Mouse (Mus musculus) MEL (cell line): ENCODE data around the gene Igf1r. TPM values are rescaled to one million over a fixed set of nuclear protein-coding genes. Genes with fewer than 3 reads are reported as not detected.

Experiments
- DNase-seq: peaks from one replicate; pipeline ENCODE4 v3.0.0; 2011; ENCODE audit warnings: low read depth, low spot score
- H3K27ac ChIP-seq: 2 replicates; pipeline ENCODE4 v1.5.1; 2012; ENCODE audit warnings: low read depth, mild to moderate bottlenecking, control low read depth, low read length, moderate library complexity; ENCODE audit not compliant: control insufficient read depth
- H3K27me3 ChIP-seq, 2 experiments: fragments of 150-350 bp in 1 of 2; sonication (generic) in 1 of 2; 2 replicates each; pipeline ENCODE4 v1.6.1; 2012; ENCODE audit warnings: low read length in 2 of 2, mild to moderate bottlenecking in 2 of 2, improper control_type of control experiment in 1 of 2, moderate library complexity in 1 of 2; ENCODE audit not compliant: insufficient read depth in 2 of 2, control insufficient read depth in 1 of 2
- H3K36me3 ChIP-seq, 2 experiments: 2 replicates each; pipeline ENCODE4 v1.6.1; 2012 to 2014; ENCODE audit warnings: low read length in 2 of 2, improper control_type of control experiment in 1 of 2, inconsistent platforms in 1 of 2, mild to moderate bottlenecking in 1 of 2; ENCODE audit not compliant: insufficient read depth in 2 of 2, control insufficient read depth in 1 of 2
- H3K4me1 ChIP-seq, 2 experiments: fragments of 150-350 bp in 1 of 2; sonication (generic) in 1 of 2; 2 replicates each; pipeline ENCODE4 v1.6.1; 2012; ENCODE audit warnings: low read length in 2 of 2, improper control_type of control experiment in 1 of 2, mild to moderate bottlenecking in 1 of 2; ENCODE audit not compliant: insufficient read depth in 2 of 2, control insufficient read depth in 1 of 2
- H3K4me3 ChIP-seq, 2 experiments: fragments of 150-350 bp in 1 of 2; sonication (generic) in 1 of 2; 2 replicates each; pipeline ENCODE4 v1.5.1; 2012; ENCODE audit warnings: low read depth in 2 of 2, low read length in 2 of 2, mild to moderate bottlenecking in 2 of 2, moderate library complexity in 2 of 2, control low read depth in 1 of 2, improper control_type of control experiment in 1 of 2; ENCODE audit not compliant: control insufficient read depth in 1 of 2, insufficient read depth in 1 of 2
- H3K79me2 ChIP-seq: 2 replicates; pipeline ENCODE4 v1.6.1; 2012; ENCODE audit warnings: mild to moderate bottlenecking, low read length, moderate library complexity; ENCODE audit not compliant: control insufficient read depth, poor library complexity, insufficient read depth
- H3K9ac ChIP-seq: 2 replicates; pipeline ENCODE4 v1.6.1; 2012; ENCODE audit warnings: low read depth, mild to moderate bottlenecking, control low read depth, low read length, moderate library complexity; ENCODE audit not compliant: control insufficient read depth, poor library complexity, severe bottlenecking
- H3K9me3 ChIP-seq: fragments of 150-350 bp; sonication (generic); replicated peaks from 2 replicates; pipeline ENCODE4 v1.6.1; 2012; ENCODE audit warnings: mild to moderate bottlenecking, low read length, improper control_type of control experiment, moderate library complexity; ENCODE audit not compliant: insufficient read depth
- BHLHE40 ChIP-seq: IDR thresholded peaks from 2 replicates; pipeline ENCODE4 v1.6.1; 2012; ENCODE audit warnings: low read depth, mild to moderate bottlenecking, inconsistent platforms, low read length, improper control_type of control experiment, borderline replicate concordance
- CHD1 ChIP-seq: IDR thresholded peaks from 2 replicates; pipeline ENCODE4 v1.6.1; 2012; ENCODE audit warnings: low read depth, mild to moderate bottlenecking, inconsistent platforms, low read length, improper control_type of control experiment
- CHD2 ChIP-seq: IDR thresholded peaks from 2 replicates; pipeline ENCODE4 v1.6.1; 2011; ENCODE audit warnings: low read length, improper control_type of control experiment
- CTCF ChIP-seq, 3 experiments: IDR thresholded peaks in 2 of 3; conservative IDR thresholded peaks in 1 of 3; 2 replicates each; pipeline ENCODE4 v1.5.1; 2011 to 2012; ENCODE audit warnings: low read length in 3 of 3, low read depth in 2 of 3, mild to moderate bottlenecking in 2 of 3, improper control_type of control experiment in 1 of 3, inconsistent platforms in 1 of 3, mixed read lengths in 1 of 3, moderate library complexity in 1 of 3; ENCODE audit not compliant: control insufficient read depth in 1 of 3, insufficient read depth in 1 of 3, poor library complexity in 1 of 3, severe bottlenecking in 1 of 3
- E2F4 ChIP-seq: IDR thresholded peaks from 2 replicates; pipeline ENCODE4 v1.6.1; 2011; ENCODE audit warnings: low read depth, low read length, improper control_type of control experiment, borderline replicate concordance
- ELF1 ChIP-seq: IDR thresholded peaks from 2 replicates; pipeline ENCODE4 v1.6.1; 2014; ENCODE audit warnings: low read depth, mild to moderate bottlenecking, inconsistent platforms, low read length, improper control_type of control experiment, moderate library complexity
- EP300 ChIP-seq, 2 experiments: IDR thresholded peaks; 2 replicates each; pipeline ENCODE4 v1.6.1; 2011; ENCODE audit warnings: improper control_type of control experiment in 2 of 2, low read length in 2 of 2, low read depth in 1 of 2, mild to moderate bottlenecking in 1 of 2
- ETS1 ChIP-seq: IDR thresholded peaks from 2 replicates; pipeline ENCODE4 v1.6.1; 2012; ENCODE audit warnings: low read depth, mild to moderate bottlenecking, inconsistent platforms, low read length, improper control_type of control experiment, moderate library complexity
- GABPA ChIP-seq: IDR thresholded peaks from 2 replicates; pipeline ENCODE4 v1.6.1; 2012; ENCODE audit warnings: low read depth, mild to moderate bottlenecking, inconsistent platforms, low read length, improper control_type of control experiment, moderate library complexity
- GATA1 ChIP-seq: IDR thresholded peaks from 2 replicates; pipeline ENCODE4 v1.6.1; 2011; ENCODE audit warnings: low read depth, low read length, improper control_type of control experiment
- HCFC1 ChIP-seq: IDR thresholded peaks from 2 replicates; pipeline ENCODE4 v1.6.1; 2012; ENCODE audit warnings: low read depth, mild to moderate bottlenecking, inconsistent platforms, low read length, improper control_type of control experiment, moderate library complexity
- JUND ChIP-seq: IDR thresholded peaks from 2 replicates; pipeline ENCODE4 v1.6.1; 2011; ENCODE audit warnings: low read depth, mild to moderate bottlenecking, improper control_type of control experiment, low read length
- KAT2A ChIP-seq: conservative IDR thresholded peaks from 2 replicates; pipeline ENCODE4 v1.6.1; 2012; ENCODE audit warnings: low read depth, low read length, improper control_type of control experiment, inconsistent platforms
- MAX ChIP-seq: IDR thresholded peaks from 2 replicates; pipeline ENCODE4 v1.6.1; 2011; ENCODE audit warnings: low read length, improper control_type of control experiment
- MAZ ChIP-seq: IDR thresholded peaks from 2 replicates; pipeline ENCODE4 v1.6.1; 2012; ENCODE audit warnings: low read depth, mild to moderate bottlenecking, inconsistent platforms, low read length, improper control_type of control experiment
- MXI1 ChIP-seq: IDR thresholded peaks from 2 replicates; pipeline ENCODE4 v1.6.1; 2011; ENCODE audit warnings: mild to moderate bottlenecking, low read depth, low read length, improper control_type of control experiment
- MYB ChIP-seq: IDR thresholded peaks from 2 replicates; pipeline ENCODE4 v1.6.1; 2011; ENCODE audit warnings: mild to moderate bottlenecking, low read depth, low read length, improper control_type of control experiment
- MYC ChIP-seq: IDR thresholded peaks from 2 replicates; pipeline ENCODE4 v1.6.1; 2011; ENCODE audit warnings: low read depth, mild to moderate bottlenecking, low read length, improper control_type of control experiment, moderate library complexity
- NELFE ChIP-seq: IDR thresholded peaks from 2 replicates; pipeline ENCODE4 v1.6.1; 2011; ENCODE audit warnings: low read depth, low read length, improper control_type of control experiment
- POLR2A ChIP-seq, 2 experiments: IDR thresholded peaks; 2 replicates each; pipeline ENCODE4 v1.6.1; 2011 to 2012; ENCODE audit warnings: low read length in 2 of 2, mild to moderate bottlenecking in 2 of 2, control low read depth in 1 of 2, improper control_type of control experiment in 1 of 2, low read depth in 1 of 2, moderate library complexity in 1 of 2; ENCODE audit not compliant: control insufficient read depth in 1 of 2, insufficient read depth in 1 of 2, poor library complexity in 1 of 2
- POLR2AphosphoS2 ChIP-seq: IDR thresholded peaks from 2 replicates; pipeline ENCODE4 v1.6.1; 2011; ENCODE audit warnings: low read length, improper control_type of control experiment
- POLR2AphosphoS5 ChIP-seq: IDR thresholded peaks from 2 replicates; pipeline ENCODE4 v1.6.1; 2012; ENCODE audit warnings: low read depth, borderline replicate concordance, mild to moderate bottlenecking, inconsistent platforms, low read length, moderate library complexity, mixed read lengths
- RAD21 ChIP-seq: IDR thresholded peaks from 2 replicates; pipeline ENCODE4 v1.6.1; 2011; ENCODE audit warnings: mild to moderate bottlenecking, low read depth, low read length, improper control_type of control experiment
- TAL1 ChIP-seq: IDR thresholded peaks from 2 replicates; pipeline ENCODE4 v1.6.1; 2012; ENCODE audit warnings: mild to moderate bottlenecking, inconsistent platforms, low read length, moderate library complexity, mixed read lengths
- TBP ChIP-seq: IDR thresholded peaks from 2 replicates; pipeline ENCODE4 v1.8.0; 2011; ENCODE audit warnings: low read depth, low read length, improper control_type of control experiment
- TCF12 ChIP-seq: IDR thresholded peaks from 2 replicates; pipeline ENCODE4 v1.6.1; 2014; ENCODE audit warnings: low read depth, mild to moderate bottlenecking, inconsistent platforms, low read length, improper control_type of control experiment, moderate library complexity
- UBTF ChIP-seq: IDR thresholded peaks from 2 replicates; pipeline ENCODE4 v1.6.1; 2012; ENCODE audit warnings: low read depth, mild to moderate bottlenecking, inconsistent platforms, low read length, improper control_type of control experiment, moderate library complexity, borderline replicate concordance; ENCODE audit not compliant: insufficient read depth
- USF1 ChIP-seq: IDR thresholded peaks from 2 replicates; pipeline ENCODE4 v1.6.1; 2014; ENCODE audit warnings: low read depth, mild to moderate bottlenecking, inconsistent platforms, low read length, improper control_type of control experiment, moderate library complexity
- ZC3H11A ChIP-seq: IDR thresholded peaks from 2 replicates; pipeline ENCODE4 v1.6.1; 2012; ENCODE audit warnings: low read depth, mild to moderate bottlenecking, inconsistent platforms, low read length, improper control_type of control experiment
- ZMIZ1 ChIP-seq: IDR thresholded peaks from 2 replicates; pipeline ENCODE4 v1.6.1; 2012; ENCODE audit warnings: low read depth, mild to moderate bottlenecking, inconsistent platforms, low read length, improper control_type of control experiment, moderate library complexity
- ZNF384 ChIP-seq: IDR thresholded peaks from 2 replicates; pipeline ENCODE4 v1.6.1; 2012; ENCODE audit warnings: low read depth, mild to moderate bottlenecking, inconsistent platforms, low read length, improper control_type of control experiment
- polyA plus RNA-seq, 2 experiments: library from polyadenylated mRNA; stranded (reverse) in 1 of 2; unstranded in 1 of 2; fragments of >175 nt in 1 of 2; fragments of >200 nt in 1 of 2; gene quantifications; 2 replicates each; pipeline versions ENCODE4 v1.2.1 to v1.2.4; 2012; ENCODE audit warnings: low replicate concordance in 2 of 2, low read depth in 1 of 2; ENCODE audit not compliant: insufficient read length in 2 of 2, insufficient read depth in 1 of 2, missing spikeins in 1 of 2
- total RNA-seq: library from RNA; depleted of rRNA; stranded (reverse); fragments of 300-350 nt; gene quantifications from 2 replicates; pipeline ENCODE4 v1.2.3, GENCODE M21; 2012

The Igf1r gene
- total and polyA plus RNA-seq, 3 experiments: 11.8 to 11.9 TPM; not detected in 1

GRCm38 (mm10) chr7:68061434-68061833, 108.8 kb downstream of the Igf1r start:
- no peaks in the 10 kb centered on the region for H3K9me3 ChIP-seq
- H3K4me1 ChIP-seq: peaks cover 2 to 3% of the 10 kb centered on the region in 2 experiments; a peak in 1 of 4 replicates
- TF ChIP-seq POLR2AphosphoS2 (no peak), HCFC1 (no peak), ZC3H11A (no peak), MYC (no peak), POLR2A (IDR thresholded peaks at IDR 0.05; ENCODE audit: control insufficient read depth in 1 of 2, insufficient read depth in 1 of 2, low read depth in 1 of 2, low read length in 2 of 2, poor library complexity in 1 of 2) (no peak), MAZ (no peak), ZMIZ1 (no peak), TAL1 (no peak), ELF1 (no peak), EP300 (IDR thresholded peaks at IDR 0.05; ENCODE audit: low read depth in 1 of 2, low read length in 2 of 2) (no peak), BHLHE40 (no peak), MXI1 (no peak), NELFE (no peak), CHD1 (no peak), ZNF384 (no peak), CTCF (IDR thresholded peaks at IDR 0.05 in 2 of 3, conservative IDR thresholded peaks at IDR 0.05 in 1 of 3; ENCODE audit: control insufficient read depth in 1 of 3, insufficient read depth in 1 of 3, low read depth in 2 of 3, low read length in 3 of 3, poor library complexity in 1 of 3, severe bottlenecking in 1 of 3) (no peak), ETS1 (no peak), JUND (no peak), UBTF (no peak)

GRCm38 (mm10) chr7:68062170-68062848, 109.7 kb downstream of the Igf1r start:
- H3K27ac ChIP-seq: no peak overlapping the region
- no peaks in the 10 kb centered on the region; a peak in 2 of 4 replicates for H3K36me3 ChIP-seq
- TF ChIP-seq ETS1 (no peak), E2F4 (no peak), EP300 (IDR thresholded peaks at IDR 0.05; ENCODE audit: low read depth in 1 of 2, low read length in 2 of 2) (no peak), MXI1 (no peak), POLR2A (IDR thresholded peaks at IDR 0.05; ENCODE audit: control insufficient read depth in 1 of 2, insufficient read depth in 1 of 2, low read depth in 1 of 2, low read length in 2 of 2, poor library complexity in 1 of 2) (no peak), BHLHE40 (no peak), USF1 (no peak), MAZ (no peak), POLR2AphosphoS5 (no peak), TBP (no peak), CHD2 (no peak), UBTF (no peak), ZNF384 (no peak), GATA1 (no peak), TCF12 (no peak), RAD21 (no peak), KAT2A (no peak), GABPA (no peak), MYB (no peak), MAX (no peak)
- H3K4me1 ChIP-seq: peaks cover 2 to 3% of the 10 kb centered on the region in 2 experiments; a peak in 1 of 4 replicates
- H3K79me2 ChIP-seq: no peaks in the 10 kb centered on the region
- no peaks in the 10 kb centered on the region for H3K27me3 ChIP-seq
- H3K9ac ChIP-seq: no peak overlapping the region
- no peaks in the 10 kb centered on the region for H3K9me3 ChIP-seq
- no peak for DNase-seq
- H3K4me3 ChIP-seq: no peak overlapping the region

More at GRCm38 (mm10) chr7:68061434-68061833, 108.8 kb downstream of the Igf1r start:
- no peak overlapping the region for H3K27ac ChIP-seq
- DNase-seq: no peak
- H3K79me2 ChIP-seq: no peaks in the 10 kb centered on the region
- H3K9ac ChIP-seq: no peak overlapping the region
- H3K27me3 ChIP-seq: no peaks in the 10 kb centered on the region
- H3K4me3 ChIP-seq: no peak overlapping the region
- no peaks in the 10 kb centered on the region; a peak in 2 of 4 replicates for H3K36me3 ChIP-seq
